Mouse (Mus musculus) urinary bladder, postnatal 36 days (tissue): ENCODE measurements around the gene Taf5l.
A peak's percentile ranks its signal among the peaks of the same experiment; 100 is the strongest.
"Not testable (repeated sequence)": the region's sequence is repeated elsewhere in the genome, so short reads cannot be mapped to it uniquely, and the experiment has no call there.

Source experiments
- DNase-seq, 2 experiments: peaks; one replicate each; pipeline ENCODE4 v3.0.0; 2022; ENCODE audit warnings: low spot score in 2 of 2, mixed read lengths in 1 of 2

Gene Taf5l

DNA sequence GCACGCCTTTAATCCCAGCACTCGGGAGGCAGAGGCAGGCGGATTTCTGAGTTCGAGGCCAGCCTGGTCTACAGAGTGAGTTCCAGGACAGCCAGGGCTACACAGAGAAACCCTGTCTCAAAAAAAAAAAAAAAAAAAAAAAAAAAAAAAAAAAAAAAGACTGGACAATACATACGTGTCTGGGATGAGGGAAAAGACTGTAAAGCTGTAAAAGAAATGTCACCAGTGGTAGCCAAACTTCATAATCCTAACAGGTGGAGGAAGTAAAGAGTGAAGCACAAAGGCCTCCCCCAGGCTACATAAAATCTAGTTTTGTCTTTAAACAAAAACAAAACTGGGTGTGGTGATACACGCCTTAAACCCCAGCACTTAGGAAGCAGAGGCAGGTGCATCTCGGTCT, 6.9 kb downstream of the Taf5l start:
- not testable (repeated sequence) for DNase-seq

DNA sequence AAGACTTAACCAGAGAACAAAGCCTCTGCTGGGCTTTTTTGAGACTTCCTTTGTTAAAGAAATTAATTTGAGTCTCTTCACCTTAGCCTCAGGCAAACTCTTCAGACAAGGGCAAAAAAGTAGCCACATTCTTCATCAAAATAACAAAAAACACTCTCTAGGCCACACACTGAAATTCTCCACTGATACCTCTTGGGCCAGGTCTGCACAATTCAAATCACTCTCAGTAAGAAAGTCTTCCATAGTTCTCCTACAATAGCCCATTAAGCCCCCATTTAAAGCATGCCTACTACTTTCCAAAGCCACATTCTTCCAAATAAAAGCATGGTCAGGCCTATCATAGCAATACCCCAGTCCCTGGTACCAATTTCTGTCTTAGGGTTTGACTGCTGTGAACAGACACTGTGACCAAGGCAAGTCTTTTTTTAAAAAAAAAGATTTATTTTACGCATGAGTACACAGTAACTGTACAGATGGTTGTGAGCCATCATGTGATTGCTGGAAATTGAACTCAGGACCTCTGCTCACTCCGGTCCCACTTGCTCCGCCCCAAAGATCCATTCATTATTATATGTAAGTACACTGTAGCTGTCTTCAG, 9.1 kb downstream of the Taf5l start:
- DNase-seq, result no peak

DNA sequence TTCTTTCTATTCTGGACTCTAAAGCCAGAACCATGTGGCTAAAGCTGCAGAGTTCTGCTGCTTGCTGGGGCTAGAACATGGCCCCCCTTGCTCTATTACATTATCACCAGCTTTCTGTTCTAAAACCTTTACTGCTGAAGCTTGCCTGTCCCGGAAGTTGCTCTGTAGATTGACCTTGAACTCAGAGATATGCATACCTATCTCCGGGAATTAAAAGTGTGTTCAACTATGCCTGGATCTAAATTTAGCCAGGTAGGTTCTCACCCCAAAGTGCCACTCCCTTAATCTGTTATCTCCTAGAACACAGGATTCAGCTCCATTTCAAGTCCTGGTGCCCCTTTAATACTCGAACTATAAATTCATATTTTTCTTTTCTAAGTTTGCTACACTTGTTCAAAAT, 9.6 kb downstream of the Taf5l start:
- DNase-seq, result no peak

DNA sequence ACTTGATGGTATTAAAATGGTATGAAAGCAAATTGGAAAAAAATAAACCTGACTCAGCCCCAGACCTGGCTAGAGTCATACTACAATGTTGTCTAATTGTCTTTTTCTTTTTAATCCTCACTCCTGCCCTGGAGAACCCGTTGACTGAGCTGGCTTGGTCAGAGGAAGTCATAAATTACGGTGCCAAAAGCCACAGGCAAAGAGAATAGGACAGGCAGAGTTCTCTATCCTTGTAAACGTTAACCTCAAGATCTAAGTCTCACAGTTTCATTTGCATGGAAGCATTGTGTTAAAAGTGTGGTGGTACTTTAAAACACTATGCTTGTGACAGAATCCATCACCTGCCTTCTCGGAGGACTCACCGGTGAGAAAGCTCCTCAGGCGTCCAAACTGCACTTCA, 13.4 kb downstream of the Taf5l start:
- DNase-seq, result no peak

DNA sequence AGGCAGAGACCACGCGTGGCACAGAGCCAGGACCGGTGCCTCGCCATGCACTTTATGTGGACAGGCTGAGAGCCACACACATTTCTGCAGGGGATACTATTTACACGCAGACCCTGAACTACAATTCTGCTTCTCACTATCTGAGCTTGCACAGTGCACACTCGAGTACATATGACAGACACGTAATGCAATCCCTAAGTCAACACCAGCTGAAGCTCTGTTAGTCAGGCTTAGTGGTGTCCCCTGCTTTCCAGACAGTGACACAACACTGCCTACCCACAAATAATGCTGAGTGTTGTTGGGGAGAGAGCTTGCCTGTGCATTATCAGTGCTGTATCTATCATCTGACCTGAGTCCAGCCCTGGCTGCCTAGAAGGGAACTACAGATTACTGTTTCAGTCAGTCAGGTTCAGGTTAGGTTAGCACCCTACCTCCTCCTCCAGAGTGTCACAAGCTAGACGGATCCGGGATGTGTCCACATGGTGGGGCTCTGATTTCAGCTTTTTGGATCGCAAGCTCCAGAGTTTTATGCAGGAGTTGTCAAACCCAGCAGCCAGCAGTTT, 18.6 kb downstream of the Taf5l start:
- no peak for DNase-seq

DNA sequence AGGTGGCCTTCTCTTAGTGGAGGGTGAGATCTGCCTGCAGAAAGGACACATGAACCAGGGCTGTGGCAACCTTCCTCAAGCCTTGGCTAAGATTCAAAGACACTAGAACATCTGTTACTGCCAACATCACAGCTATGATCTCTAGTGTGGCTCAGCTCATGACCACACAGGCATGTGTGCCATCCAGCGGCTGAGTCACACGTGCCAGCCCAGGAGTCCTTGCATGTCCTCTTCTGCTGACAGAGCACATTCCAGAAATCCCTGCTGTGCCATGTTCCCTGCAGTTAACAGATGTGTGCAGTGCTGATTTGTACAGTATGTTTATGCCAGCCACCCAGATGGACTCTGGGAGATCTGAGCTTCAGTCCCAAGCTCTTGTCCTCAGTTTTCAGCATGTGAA, 21.6 kb downstream of the Taf5l start:
- no peak for DNase-seq

DNA sequence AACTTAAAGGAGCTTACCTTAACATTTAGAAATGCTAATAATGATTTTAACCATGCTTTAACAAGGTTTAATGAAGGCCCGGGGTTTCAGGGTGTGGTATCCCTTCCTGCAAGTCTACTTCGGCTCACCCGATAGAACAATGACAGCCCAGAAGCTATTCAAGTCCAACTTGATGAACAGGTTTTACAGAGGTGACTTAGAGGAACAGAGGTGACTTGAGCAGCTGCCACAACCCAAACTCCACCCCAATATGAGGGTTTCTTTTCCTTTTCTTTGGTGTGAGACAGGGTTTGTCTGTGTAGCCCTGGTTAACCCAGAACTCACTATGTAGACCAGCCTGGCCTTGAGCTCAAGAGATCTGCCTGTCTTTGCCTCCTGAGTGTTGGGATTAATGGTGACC, 27.2 kb downstream of the Taf5l start:
- DNase-seq, result peak; percentile 16 to 36

DNA sequence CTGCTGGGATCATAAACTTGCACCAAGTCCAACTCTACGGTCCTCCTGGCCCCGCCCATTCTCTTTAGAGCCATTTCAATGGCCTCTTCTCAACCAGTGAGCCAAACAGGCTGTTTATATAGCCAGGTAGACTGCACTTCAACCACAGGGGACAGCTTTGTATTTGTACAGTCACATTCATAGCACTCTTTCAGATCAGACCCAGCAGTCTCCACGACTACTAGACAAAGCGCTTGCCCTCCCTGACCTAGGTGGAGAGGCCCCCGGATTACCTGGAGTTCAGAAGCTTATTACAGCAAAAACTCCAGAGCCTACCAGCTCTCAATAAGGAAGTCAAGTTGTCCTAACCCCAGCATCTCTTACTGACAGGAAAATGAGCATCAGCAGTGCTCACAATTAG, 27.6 kb downstream of the Taf5l start:
- DNase-seq, result no peak

DNA sequence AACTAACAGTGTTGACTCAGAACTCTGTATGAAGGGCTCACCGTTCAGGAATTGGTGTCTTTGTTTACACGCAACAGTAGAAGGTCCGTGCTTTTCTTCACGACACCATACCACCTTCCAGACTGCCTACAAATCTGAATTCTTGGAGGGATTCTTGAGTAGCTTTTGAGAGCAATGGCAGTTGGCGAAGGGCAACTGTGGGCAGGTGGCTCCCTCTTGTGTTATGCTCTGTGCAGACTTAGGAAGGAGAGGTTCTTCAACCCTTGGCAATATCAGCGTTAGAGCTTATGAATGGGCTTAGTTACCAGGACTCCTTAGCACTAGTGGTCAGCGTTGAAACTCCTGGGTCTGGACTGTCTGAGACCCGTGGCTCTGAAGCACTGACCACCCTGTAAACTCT, 28.6 kb downstream of the Taf5l start:
- no peak for DNase-seq

DNA sequence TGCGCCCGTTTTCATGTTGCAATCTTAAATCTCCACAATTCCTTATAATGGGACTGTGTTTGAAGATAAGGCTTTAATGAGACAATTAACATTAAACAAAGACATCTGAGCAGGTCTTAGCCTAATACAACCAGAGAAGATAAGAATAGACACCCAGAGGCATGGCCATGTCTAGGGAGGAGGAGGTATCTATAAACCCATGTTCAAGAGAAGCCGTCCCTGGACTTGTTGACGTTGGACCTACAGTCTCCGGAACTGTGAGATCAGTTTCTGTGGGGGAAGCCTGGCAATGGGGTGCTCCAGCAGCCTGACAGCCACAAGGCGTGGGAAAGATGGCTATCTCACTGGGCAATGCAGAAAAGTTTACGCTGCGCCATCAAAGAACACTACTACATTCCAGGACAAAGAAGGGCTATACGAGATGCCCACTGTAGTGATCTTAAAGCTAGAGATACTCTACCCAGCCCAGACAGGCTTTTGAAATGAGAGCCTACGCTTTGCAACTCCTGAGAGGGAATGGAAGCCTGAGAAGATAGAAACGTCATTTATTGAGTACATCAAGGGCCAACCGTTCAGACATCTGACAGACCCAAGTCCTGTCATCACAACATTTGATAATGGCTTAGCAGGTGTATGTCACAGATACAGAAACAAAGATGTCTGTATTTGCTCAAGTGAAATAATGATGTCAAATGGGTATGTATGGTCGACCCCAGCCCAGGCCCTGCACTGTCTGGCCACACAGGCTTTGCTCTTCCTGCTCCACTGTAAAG, 30.7 kb downstream of the Taf5l start:
- no peak for DNase-seq

DNA sequence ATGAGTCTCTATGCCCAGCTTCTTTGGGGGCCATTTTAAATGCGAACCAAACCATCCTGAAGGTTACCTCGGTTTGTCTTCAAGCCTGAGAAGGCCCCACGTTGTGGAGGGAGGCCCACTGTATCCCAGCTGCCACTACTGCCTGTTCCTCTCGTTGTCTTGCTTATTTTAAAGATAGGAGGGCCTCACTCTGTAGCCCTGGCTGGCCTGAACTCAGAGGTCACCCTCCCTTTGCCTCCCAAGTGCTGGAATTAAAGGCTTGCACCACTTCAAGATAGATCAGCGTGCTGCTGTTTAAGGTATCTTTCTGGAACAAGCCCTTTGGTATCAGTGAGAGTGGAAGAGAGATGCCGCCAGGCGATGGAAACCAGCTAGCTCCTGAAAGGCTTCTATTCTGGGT, 32.1 kb downstream of the Taf5l start:
- DNase-seq, result no peak

DNA sequence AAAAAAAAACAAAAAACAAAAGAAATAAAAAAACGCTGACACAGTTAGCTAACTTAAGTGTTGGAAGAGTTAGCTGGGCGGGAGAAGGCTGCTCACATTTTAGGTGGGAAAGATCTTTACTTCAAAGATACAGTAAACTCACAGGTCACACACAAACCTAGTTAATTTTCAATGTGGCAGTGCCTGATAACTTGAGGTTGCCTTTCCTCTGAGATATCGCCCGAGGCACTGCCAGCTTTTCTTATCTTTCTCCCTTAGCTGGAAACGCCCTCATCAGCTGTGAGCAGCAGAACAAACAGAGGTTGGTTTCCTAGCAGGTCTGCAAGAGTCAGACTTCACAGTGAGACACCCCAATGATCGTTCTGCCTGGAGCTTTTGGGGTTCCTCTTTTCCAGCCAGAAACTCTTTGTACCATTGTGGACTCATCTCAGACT, 32.6 kb downstream of the Taf5l start:
- DNase-seq, result peak in 1 of 2 experiments; percentile 23

DNA sequence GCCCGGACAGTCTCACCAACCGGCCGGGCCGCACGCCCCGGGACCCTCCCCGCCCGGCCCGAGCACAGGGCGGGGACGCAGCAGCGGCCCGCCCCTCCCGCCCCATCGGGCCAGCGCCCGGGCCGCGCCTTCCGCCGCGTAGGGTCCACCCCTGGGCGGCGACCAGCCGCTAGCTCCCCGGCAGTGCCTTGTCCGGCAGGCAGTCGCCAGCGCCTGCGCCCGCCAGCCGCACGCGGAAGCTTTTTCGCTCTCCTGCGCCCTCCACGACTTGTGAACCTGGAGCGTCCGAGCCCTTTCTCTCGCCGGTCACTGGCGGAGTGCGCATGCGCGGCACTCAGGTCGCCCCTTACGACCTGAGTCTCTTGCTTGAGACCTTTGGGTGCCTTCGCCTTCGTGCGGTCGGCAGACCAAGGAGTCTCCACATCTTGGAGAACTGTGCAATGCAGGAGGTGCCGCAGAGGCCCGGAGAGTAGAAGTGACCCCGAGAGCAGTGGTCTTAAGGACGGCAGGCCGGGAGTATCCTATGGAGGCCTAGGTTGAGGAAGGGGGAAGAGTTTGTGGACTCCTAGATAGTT, 38.3 kb downstream of the Taf5l start, which contains the start of gene Abcb10:
Gene Abcb10 (minus strand): TSS at position 297 of the 575 bp plus-strand sequence.
- peak; percentile 81 to 93 for DNase-seq

DNA sequence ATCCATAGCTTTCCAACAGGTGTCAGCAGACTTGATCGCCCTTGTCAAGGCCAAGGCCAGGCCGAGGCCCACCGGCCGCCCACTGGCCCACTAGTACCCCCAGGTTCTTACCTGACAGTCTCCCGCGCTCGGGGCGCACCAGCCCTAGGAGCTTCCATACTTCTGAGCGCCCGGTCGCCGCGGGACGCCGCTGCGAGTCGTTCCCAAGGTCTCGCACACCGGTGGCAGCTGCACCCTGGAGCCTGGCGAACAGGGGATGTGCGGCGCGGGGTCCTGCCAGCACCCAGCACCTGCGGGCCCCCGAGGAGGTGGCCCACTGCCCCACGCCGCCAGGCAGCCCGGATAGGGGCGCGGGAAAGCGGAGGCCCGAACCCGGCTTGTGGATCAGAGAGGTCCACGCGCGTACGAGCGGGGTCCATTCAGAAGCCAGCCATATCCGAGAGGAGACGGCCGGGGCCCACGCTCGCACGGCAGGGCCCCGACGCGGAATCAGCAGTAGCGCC, 38.9 kb downstream of the Taf5l start:
- DNase-seq, result peak in 1 of 2 experiments; percentile 29

DNA sequence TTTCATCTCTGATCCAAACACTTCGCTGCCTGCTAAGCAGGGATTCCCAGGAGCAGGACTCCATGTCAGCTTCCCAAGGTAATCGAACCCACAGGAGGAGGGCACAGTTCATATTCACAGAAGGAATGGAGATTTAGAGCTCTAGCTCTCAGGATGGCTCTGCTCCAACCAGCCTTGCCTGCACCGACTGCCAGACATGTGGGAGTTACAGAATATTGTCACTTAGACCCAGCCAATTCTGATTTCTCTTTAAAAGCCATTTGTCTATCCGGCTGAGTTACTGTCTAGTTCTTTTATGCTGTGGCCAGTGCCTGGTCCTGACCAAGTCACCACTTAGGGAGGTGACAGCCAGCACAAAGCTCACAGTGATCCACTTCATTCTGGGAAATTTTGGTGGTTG, 39.5 kb downstream of the Taf5l start:
- DNase-seq, result no peak

DNA sequence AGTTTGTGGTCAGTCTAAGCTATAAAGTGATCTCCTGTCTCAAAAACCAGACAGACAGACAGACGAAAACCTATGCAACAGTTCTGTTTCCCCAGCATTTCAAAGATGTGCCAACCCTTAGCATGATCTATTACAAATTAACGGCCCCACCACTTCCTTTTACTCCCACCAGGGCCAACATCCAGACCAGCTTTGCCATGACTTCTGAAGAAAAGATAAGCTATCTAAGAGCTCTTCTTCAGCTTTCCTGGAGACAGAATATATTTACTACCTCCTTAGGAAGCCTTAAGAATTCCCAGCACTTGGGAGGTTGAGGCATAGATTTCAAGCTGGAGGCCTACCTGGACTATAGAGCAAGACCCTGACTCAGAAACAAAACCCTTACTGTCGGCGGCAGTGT, 41.0 kb downstream of the Taf5l start:
- no peak for DNase-seq

DNA sequence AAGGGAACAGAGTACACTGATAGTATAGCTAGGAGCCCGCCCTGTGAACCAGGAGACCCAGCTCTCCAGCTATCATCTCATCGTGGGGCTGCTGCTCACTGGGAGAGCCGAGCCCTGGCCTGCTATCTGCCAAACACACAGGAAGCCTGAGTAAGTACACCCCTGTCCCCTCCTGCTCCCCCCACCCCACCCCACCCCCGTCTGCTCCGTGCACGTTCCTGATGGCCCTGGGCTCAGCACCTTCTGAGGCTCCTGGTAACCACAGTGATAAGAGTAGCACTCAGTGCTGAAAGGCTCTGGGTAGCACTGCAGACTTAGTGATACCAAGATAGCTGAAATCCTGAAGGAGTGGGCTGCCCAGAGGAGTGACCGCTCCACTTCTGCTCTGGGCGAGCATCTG, 42.3 kb downstream of the Taf5l start:
- no peak for DNase-seq

DNA sequence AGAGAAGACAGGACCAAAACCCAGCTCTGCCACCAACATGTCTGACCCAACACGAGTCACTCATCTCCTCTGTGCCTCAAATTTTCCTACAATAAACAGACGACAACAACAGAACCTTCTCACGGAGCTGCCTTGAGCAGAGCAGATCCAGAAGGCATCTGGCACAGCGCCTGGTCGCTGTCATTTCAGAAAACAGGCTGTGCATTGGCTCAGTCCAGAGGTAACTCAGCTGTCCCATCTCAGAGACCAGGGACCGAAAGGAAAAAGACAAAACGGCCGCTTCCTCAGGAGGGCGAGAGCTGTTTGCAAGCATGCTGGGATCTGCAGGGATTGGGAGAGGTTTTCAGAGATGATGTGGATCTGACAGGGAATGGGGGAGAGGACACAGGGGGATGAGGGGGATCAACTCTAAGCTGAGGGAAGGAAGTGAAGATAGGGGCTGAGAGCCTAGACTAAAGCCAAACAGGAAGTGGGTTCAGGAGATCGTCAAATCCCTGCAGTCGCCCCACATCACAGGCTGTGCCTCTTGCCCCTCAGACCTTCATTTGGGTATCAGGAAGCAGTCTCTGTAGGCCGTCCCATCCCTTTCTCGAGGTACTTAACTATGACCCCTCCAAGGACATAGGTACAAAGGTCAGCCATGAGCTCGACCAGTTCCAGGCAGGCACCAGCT, 42.9 kb downstream of the Taf5l start:
- DNase-seq, result no peak

DNA sequence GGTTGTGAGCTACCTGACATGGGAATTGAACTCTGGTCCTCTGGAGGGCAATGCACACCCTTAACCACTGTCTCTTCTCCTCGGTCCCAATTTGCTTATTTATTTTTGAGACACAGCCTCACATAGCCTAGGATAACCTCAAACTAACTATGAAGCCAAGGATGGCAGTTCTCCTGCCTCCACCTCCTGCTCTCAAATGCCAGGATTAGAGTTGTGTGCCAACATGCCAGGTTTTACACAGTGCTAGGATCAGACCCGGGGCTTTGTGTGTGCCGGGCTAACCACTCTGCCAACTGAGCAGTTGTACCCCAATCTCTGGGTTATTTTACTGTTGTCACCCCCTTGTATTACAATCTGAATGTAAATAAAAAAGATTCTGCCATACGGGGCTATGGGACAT, 43.7 kb downstream of the Taf5l start:
- no peak for DNase-seq

DNA sequence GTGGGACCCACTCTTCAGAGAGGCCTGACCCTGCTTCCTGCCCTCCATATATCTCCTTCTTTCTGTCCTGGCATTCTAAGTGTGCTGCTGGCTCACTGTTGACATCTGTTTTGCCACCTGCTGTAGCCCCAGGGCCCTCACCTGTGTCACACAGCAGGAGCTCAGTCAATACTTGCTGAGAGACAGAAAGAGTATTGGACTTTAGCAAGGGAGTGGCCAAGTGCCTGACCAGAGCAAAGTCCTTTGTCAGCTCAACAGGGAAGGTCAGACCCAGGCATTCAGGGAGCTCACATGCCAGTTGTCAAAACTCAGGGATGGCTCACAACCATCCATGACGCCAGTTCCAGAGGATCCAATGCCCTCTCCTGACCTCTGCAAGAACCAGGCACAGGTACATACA, 47.7 kb downstream of the Taf5l start:
- no peak for DNase-seq

DNA sequence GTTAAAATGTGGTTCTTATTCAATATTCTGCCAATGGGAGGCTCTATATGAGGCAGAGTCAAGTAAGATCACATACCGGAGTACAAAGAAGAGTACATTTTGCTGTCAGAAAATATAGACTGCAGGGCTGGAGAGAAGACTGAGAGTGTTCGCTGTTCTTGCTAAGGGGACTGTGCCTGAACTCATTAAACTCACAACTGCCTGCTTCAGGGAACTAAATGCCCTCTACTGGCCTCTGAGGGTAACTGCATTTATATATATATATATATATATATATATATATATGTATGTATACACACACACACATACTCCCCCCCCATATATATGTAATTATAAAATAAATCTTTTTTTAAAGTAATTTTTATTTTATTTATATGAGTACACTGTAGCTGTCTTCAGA, 54.3 kb downstream of the Taf5l start:
- no peak for DNase-seq

DNA sequence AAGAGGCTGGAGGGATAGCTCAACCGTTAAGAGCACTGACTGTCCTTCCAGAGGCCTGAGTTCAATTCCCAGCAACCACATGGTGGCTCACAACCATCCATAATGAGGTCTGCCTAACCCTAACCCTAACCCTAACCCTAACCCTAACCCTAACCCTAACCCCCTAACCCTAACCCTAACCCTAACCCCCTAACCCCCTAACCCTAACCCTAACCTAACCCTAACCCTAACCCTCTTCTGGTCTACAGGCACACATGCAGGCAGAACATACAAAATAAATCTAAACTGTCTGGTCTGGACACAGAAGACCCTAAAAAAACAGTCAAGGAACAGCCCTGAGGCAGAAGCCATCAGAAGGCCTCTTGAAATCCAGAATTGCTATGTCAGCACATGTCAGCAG, 59.8 kb downstream of the Taf5l start:
- DNase-seq, result no peak
